Mouse (Mus musculus) R1 (cell line): ENCODE measurements around the gene 2010300C02Rik.
"Not testable (repeated sequence)": the region's sequence is repeated elsewhere in the genome, so short reads cannot be mapped to it uniquely, and the experiment has no call there.

ENCODE experiments used
- DNase-seq: peaks from one replicate; pipeline ENCODE4 v3.0.0-alpha.2; 2018; ENCODE audit warnings: low read depth, low spot score

2010300C02Rik gene

GRCm38 (mm10) chr1:37628749-37629148 is 91.1 kb downstream of the 2010300C02Rik start:
- peak; percentile 52 for DNase-seq

GRCm38 (mm10) chr1:37624185-37624584 is 95.7 kb downstream of the 2010300C02Rik start:
- DNase-seq: peak; percentile 43

- DNase-seq: no peak
These were observed 97.8 kb downstream of the 2010300C02Rik start for GRCm38 (mm10) chr1:37622049-37622448.

- DNase-seq: no peak
These were observed 100.3 kb downstream of the 2010300C02Rik start for GRCm38 (mm10) chr1:37619542-37619941.

GRCm38 (mm10) chr1:37617047-37617446 is 102.8 kb downstream of the 2010300C02Rik start:
- no peak for DNase-seq

- DNase-seq: peak; percentile 70
These were observed 103.3 kb downstream of the 2010300C02Rik start for GRCm38 (mm10) chr1:37616569-37616968.

GRCm38 (mm10) chr1:37615290-37616040 is 104.4 kb downstream of the 2010300C02Rik start:
- DNase-seq: no peak

- no peak for DNase-seq
These were observed 105.0 kb downstream of the 2010300C02Rik start for GRCm38 (mm10) chr1:37614836-37615235.

GRCm38 (mm10) chr1:37614130-37614529 is 105.8 kb downstream of the 2010300C02Rik start:
- DNase-seq: peak; percentile 17

- DNase-seq: no peak
These were observed 108.9 kb downstream of the 2010300C02Rik start for GRCm38 (mm10) chr1:37611032-37611431.

GRCm38 (mm10) chr1:37610242-37610641 is 109.6 kb downstream of the 2010300C02Rik start:
- DNase-seq: no peak

- not testable (repeated sequence) for DNase-seq
These were observed 114.2 kb downstream of the 2010300C02Rik start for GRCm38 (mm10) chr1:37605694-37606093.

- no peak for DNase-seq
These were observed 116.7 kb downstream of the 2010300C02Rik start for GRCm38 (mm10) chr1:37603206-37603605.

GRCm38 (mm10) chr1:37602268-37602667 is 117.6 kb downstream of the 2010300C02Rik start:
- no peak for DNase-seq

GRCm38 (mm10) chr1:37601461-37601860 is 118.4 kb downstream of the 2010300C02Rik start:
- DNase-seq: no peak

- no peak for DNase-seq
These were observed 119.2 kb downstream of the 2010300C02Rik start for GRCm38 (mm10) chr1:37600640-37601175.

GRCm38 (mm10) chr1:37598986-37599385 is 120.9 kb downstream of the 2010300C02Rik start:
- no peak for DNase-seq

GRCm38 (mm10) chr1:37594812-37595211 is 125.1 kb downstream of the 2010300C02Rik start:
- not testable (repeated sequence) for DNase-seq

- no peak for DNase-seq
These were observed 133.9 kb downstream of the 2010300C02Rik start for GRCm38 (mm10) chr1:37585809-37586480.

- DNase-seq: no peak
These were observed 136.0 kb downstream of the 2010300C02Rik start for GRCm38 (mm10) chr1:37583795-37584464.

GRCm38 (mm10) chr1:37583167-37583566 is 136.7 kb downstream of the 2010300C02Rik start:
- DNase-seq: no peak

GRCm38 (mm10) chr1:37579686-37580085 is 140.2 kb downstream of the 2010300C02Rik start:
- peak; percentile 51 for DNase-seq
